Mouse (Mus musculus): ENCODE data around the gene Suco.

DNA sequence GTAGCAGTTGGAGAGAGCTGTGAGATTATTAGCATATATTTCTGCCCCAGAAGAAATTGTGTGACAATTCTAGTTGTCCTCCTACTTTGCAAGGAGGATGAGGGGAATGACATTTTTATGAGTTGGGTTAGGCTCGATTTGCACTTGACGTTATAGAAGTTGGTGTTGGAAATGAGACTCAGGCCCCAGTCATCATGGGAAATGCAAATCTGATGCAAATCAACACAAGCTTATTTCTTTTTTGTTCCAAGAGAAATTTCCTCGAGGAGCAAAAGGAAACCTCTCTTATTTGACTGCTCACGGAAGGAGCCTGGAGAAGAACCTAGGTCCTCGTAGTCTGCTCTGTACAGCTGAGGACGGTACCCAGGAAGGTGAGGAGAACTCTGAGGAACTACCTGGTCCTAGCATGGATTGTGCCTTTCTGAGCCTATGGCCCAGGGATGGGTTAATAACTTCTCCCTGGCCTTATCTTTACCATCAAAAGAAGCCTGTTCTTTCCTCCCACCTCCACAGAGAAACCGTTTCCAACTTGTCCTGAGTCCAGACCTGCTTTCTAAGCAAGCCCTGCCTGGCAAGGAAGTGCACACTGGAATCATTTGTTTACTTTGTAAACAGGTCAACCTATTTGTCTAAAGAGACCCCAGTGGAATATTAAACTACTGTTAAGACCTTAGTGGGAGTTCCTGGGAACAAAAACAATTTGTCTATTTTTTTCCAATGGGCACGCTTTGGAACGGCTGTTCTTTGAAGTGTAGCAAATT is 26.4 kb upstream of the Suco start:
- TF ChIP-seq GATA2 (IDR thresholded peaks at IDR 0.05; ENCODE audit: borderline replicate concordance, low read depth, low read length) (no peak), CTCF (IDR thresholded peaks at IDR 0.05; ENCODE audit: low read depth, low read length) (no peak)
